Mouse (Mus musculus): ENCODE data around the gene Inha.

Inha gene

DNA sequence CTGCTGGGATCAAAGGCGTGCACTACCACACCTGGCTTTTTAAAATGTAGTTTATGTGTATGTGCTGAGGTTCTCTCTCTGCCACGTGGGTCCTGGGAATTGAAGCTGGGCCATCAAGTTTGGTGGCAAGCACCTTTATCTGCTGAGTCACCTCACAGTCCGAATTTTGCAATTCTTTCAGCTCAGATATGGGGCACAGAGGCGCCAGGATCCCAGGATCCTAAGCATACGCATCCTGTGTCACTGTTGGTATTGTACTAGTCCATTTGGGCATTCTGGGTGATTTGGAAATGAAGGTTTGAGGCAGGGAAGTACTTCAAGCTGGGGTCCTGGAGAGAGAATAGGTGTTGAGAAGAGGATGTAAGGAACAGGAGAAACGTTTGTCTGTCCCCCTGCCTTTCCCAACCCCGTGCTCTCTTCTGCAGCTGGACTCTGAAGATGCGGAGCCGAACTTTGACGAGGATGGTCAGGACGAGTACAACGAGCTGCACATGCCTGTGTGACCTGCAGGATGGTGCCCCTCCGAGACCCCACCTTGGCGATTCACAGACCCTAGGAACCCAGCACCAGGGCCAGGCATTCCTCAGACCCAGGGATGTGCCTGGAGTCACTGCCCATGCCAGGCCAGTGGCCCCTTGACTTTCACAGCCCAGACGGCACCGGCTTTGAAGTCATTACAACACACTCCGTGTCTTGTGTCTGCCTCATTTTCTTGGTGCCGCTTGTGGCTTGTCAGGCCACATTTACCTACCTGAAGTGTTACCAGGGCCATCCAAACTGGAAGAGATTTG is 51.7 kb downstream of the Inha start:
- no peak for DNase-seq (ENCODE audit: low spot score)

DNA sequence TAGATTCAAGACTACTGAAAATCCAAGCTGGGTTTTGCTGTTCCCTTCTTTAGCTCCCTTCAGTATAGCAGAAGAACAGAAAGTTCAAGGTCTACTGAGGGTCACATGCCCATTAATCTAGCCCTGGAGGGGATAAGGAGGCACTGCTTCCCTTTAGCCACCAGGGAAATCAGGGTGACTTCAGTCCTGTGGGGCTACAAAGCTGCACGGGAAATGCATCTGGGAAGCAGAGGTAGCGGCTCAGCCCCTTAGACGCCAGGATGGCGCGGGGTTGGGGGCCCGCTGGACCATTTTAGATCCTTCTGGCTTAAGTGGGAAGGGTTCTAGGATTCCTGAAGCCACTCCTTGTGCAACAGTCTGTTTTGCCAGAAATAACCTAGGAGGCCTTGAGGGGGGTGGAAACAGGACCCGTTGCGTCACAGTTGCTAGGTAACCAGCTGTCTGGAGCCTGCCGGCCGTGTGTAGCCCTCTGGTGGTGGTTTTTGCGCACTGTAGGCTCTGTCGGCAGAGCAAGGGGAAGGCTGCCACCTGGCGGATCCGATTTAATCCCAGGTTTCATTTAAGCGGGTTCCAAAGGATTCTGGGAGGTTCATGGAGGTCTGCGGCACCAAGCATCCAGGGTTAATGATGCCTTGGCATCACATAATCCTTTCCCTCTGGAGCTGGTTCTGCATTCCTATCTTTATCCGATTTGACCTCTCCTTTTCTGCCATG is 52.5 kb downstream of the Inha start:
- peak; percentile 97 for DNase-seq (ENCODE audit: low spot score)
